Mouse (Mus musculus) hindbrain, embryonic 11.5 days (tissue): Measurements from ENCODE around the gene Mcm3. TPM values are rescaled to one million over a fixed set of nuclear protein-coding genes. Genes with fewer than 3 reads are reported as not detected.
"Not testable (repeated sequence)": the region's sequence is repeated elsewhere in the genome, so short reads cannot be mapped to it uniquely, and the experiment has no call there.

Source experiments
- ATAC-seq: fragments of 200-750 bp; cut with Nextera tagmentation; 2 replicates; pipeline ENCODE4 v1.8.0; 2017; ENCODE audit warnings: mild to moderate bottlenecking, moderate TSS enrichment, moderate library complexity; ENCODE audit not compliant: low FRiP score
- DNase-seq: peaks from one replicate; pipeline ENCODE4 v3.0.0-alpha.2; 2015; ENCODE audit warnings: low spot score
- H3K27ac ChIP-seq: fragments of 300-500 bp; sonication (generic); 2 replicates; pipeline ENCODE4 v1.5.1; 2014; ENCODE audit warnings: mild to moderate bottlenecking, low read depth, low read length
- H3K27me3 ChIP-seq: fragments of 300-500 bp; sonication (generic); 2 replicates; pipeline ENCODE4 v1.6.1; 2014; ENCODE audit warnings: mild to moderate bottlenecking, low read length, moderate library complexity, mixed read lengths; ENCODE audit not compliant: control insufficient read depth, insufficient read depth
- H3K36me3 ChIP-seq: fragments of 300-500 bp; sonication (generic); 2 replicates; pipeline ENCODE4 v1.6.1; 2014; ENCODE audit warnings: mild to moderate bottlenecking, low read length, moderate library complexity, mixed read lengths; ENCODE audit not compliant: control insufficient read depth, insufficient read depth
- H3K4me1 ChIP-seq: fragments of 300-500 bp; sonication (generic); replicated peaks from 2 replicates; pipeline ENCODE4 v1.6.1; 2014; ENCODE audit warnings: low read length, mixed read lengths; ENCODE audit not compliant: control insufficient read depth, insufficient read depth
- H3K4me2 ChIP-seq: fragments of 300-500 bp; sonication (generic); replicated peaks from 2 replicates; pipeline ENCODE4 v1.6.1; 2014; ENCODE audit warnings: mild to moderate bottlenecking, low read depth, low read length
- H3K4me3 ChIP-seq: fragments of 300-500 bp; sonication (generic); 2 replicates; pipeline ENCODE4 v1.5.1; 2014; ENCODE audit warnings: low read depth, low read length
- H3K9ac ChIP-seq: fragments of 300-500 bp; sonication (generic); 2 replicates; pipeline ENCODE4 v1.6.1; 2014; ENCODE audit warnings: low read depth, low read length
- H3K9me3 ChIP-seq: fragments of 300-500 bp; sonication (generic); 2 replicates; pipeline ENCODE4 v1.6.1; 2016; ENCODE audit warnings: low read length; ENCODE audit not compliant: control insufficient read depth
- WGBS: fragments of 180-500 bp; shearing (Covaris S2); extraction: QIAGEN DNeasy Blood & Tissue Kit; methylation state at CpG from one replicate; pipeline ENCODE4 v1.1.7; 2014; 5-methylcytosine and 5-hydroxymethylcytosine counted together
- polyA plus RNA-seq: library from polyadenylated mRNA; unstranded; fragments of >200 nt; fragmentation: Nextera tagmentation; extraction: Ambion mirVana; gene quantifications from 2 replicates; pipeline ENCODE4 v1.2.1, GENCODE M21; 2014

Gene Mcm3
- polyA plus RNA-seq, 1 experiment from 2014 or later: 152 TPM

DNA sequence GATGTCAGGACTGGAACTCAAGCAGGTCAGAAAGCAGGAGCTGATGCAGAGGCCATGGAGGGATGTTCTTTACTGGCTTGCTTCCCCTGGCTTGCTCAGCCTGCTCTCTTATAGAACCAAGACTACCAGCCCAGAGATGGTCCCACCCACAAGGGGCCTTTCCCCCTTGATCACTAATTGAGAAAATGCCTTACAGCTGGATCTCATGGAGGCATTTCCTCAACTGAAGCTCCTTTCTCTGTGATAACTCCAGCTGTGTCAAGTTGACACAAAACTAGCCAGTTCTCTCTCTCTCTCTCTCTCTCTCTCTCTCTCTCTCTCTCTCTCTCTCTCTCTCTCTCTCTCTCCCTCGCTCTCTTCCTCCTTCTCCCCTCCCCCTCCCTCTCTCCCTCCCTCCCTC, 29.6 kb downstream of the Mcm3 start, which contains the start of gene Il17f:
Il17f (minus strand) TSS at position 101 of the 400 bp plus-strand sequence.
- H3K4me2 ChIP-seq, H3K4me1 ChIP-seq, DNase-seq, H3K9ac ChIP-seq, ATAC-seq, H3K27ac ChIP-seq, H3K4me3 ChIP-seq, H3K9me3 ChIP-seq, H3K36me3 ChIP-seq, H3K27me3 ChIP-seq: not testable (repeated sequence)
- 80% methylated on average over 1 of the region's 1 CpGs for WGBS

DNA sequence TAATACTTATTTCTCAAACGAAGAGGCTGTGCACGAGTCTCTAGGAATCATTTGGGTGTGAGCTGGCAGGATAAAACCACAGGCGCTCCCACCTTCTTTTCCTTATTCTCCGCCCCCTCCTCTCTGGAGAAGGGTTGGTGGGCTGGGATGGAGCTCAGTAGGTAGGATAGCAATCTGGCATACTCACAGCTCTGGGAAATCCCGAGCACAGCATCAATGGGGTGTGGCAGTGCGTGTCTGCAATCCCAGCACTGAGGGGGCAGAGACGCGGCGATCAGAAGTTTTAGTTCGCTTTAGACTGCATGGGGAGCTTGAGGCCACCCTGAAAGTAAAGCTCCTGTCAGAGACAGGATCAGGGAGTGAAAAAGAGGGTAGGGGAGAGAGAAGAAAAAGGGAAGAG, 31.7 kb downstream of the Mcm3 start:
- Histone ChIP-seq H3K27ac (no peak overlapping the region), H3K4me3 (no peak overlapping the region), H3K4me1 (no peaks in the 10 kb centered on the region), H3K9ac (no peak overlapping the region), H3K9me3 (no peaks in the 10 kb centered on the region), H3K27me3 (no peaks in the 10 kb centered on the region), H3K36me3 (no peaks in the 10 kb centered on the region), H3K4me2 (no peak overlapping the region)
- 46% methylated on average over 10 of the region's 10 CpGs for WGBS
- DNase-seq: no peak
- ATAC-seq: no peak

DNA sequence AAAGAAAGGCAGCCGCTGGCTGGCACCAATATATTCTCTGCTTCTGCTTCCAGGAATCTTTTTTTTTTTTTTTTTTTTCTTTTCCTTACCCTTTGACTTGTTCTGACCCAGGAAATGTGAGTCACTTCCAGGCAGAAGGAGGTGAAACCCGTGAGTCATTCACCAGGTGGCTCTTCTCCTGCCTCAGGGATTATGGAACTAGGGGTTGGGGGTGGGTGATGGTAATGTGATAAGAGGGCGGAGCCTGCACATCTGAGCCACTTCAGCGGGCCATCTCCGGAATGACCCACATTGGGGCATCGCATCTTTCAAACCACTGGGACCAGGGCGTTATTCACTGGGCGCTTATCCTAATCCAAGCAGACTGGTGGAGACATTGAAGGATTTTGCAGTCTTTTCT, 33.1 kb downstream of the Mcm3 start:
- no peaks in the 10 kb centered on the region for H3K36me3 ChIP-seq
- WGBS: 50% methylated on average over 8 of the region's 8 CpGs
- no peak overlapping the region for H3K9ac ChIP-seq
- ATAC-seq: no peak
- no peak for DNase-seq
- H3K27me3 ChIP-seq: no peaks in the 10 kb centered on the region
- H3K4me3 ChIP-seq: no peak overlapping the region
- no peak overlapping the region for H3K4me2 ChIP-seq
- no peaks in the 10 kb centered on the region for H3K4me1 ChIP-seq
- H3K9me3 ChIP-seq: no peaks in the 10 kb centered on the region
- no peak overlapping the region for H3K27ac ChIP-seq

DNA sequence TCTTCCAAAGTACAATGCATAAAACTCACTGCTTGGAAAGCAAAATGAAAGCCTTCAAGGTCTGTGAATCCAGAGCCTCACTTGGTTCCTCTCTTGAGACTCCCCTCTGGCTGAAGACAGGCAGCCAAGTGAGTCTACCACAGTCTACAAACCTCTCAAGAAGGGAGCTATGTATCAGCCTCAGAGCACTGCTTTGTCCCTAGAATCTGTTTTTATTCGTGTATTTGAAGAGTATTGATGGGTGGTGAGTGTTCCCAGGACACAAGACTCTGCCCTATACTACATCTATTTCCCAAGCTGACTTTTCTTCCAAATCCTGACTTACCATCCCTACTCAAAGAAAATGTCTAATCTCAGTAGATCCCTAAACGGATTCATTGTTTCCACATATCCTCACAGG, 41.7 kb downstream of the Mcm3 start:
- H3K4me3 ChIP-seq: no peak overlapping the region
- DNase-seq (no peak), ATAC-seq (no peak)
- no peak overlapping the region for H3K27ac ChIP-seq
- 81% methylated on average over 2 of the region's 2 CpGs for WGBS
- no peaks in the 10 kb centered on the region for H3K36me3 ChIP-seq
- no peak overlapping the region for H3K9ac ChIP-seq
- no peaks in the 10 kb centered on the region for H3K9me3 ChIP-seq
- H3K4me2 ChIP-seq: no peak overlapping the region
- no peaks in the 10 kb centered on the region for H3K27me3 ChIP-seq
- no peaks in the 10 kb centered on the region for H3K4me1 ChIP-seq

DNA sequence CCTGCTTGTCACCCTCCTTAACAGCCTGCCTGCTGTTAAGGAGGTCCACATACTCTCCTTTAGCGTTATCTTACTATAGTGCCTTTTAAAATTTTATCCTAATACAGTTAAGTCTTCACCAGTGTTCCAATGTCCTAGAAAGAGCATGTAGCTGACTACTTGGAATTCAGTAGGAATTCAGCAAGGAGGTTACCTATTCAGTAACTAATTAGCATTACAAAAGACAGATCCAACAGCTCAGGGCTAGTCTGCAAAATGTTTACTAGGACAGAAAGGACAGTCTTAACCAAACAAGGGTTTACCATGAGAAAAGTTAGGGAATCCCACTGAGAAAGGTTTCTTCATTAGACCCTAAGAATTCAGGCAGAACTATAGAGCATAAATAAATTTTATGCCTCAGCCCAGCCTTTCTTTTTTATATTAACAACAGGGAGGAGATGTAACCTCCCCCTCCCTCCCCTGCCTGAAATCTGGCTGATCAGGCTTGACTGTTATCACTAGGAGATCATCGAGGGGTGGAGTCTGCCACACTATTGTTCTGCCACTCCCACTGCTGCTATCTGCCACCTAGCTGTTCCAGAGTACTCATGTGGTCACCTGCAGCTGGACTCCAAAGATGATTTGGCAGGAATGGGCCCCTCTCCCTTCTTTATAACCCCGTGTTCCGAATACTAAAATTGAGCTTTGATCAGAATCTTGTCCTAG, 45.9 kb downstream of the Mcm3 start:
- 89% methylated on average over 4 of the region's 4 CpGs for WGBS
- H3K27ac ChIP-seq, H3K36me3 ChIP-seq, H3K4me1 ChIP-seq, H3K9ac ChIP-seq, H3K4me3 ChIP-seq, H3K4me2 ChIP-seq, DNase-seq, ATAC-seq, H3K9me3 ChIP-seq, H3K27me3 ChIP-seq: not testable (repeated sequence)

DNA sequence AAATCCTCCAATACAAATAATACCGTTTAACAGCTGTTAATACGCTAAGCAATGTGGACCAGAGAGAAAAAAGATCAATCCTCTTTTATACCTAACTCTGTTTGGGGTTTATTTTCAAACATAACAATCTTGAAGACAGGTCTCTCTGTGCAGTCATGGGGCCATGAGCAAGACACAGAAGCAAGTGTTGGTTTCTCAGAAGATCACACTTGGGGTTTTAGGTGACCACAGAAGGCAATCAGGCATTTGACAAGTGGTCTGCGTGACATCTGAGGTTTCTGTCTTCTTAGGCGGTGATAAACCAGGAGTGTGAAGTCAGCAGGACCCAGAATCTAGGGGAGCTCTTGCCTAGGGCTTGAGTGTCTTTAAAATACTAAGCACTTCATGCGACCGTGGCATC, 53.6 kb downstream of the Mcm3 start:
- Histone ChIP-seq H3K9ac (no peak overlapping the region), H3K4me1 (no peaks in the 10 kb centered on the region), H3K36me3 (no peaks in the 10 kb centered on the region), H3K9me3 (no peaks in the 10 kb centered on the region), H3K4me3 (no peak overlapping the region), H3K4me2 (no peak overlapping the region), H3K27ac (no peak overlapping the region), H3K27me3 (no peaks in the 10 kb centered on the region)
- ATAC-seq (no peak), DNase-seq (no peak)
- WGBS: 88% methylated on average over 6 of the region's 6 CpGs

DNA sequence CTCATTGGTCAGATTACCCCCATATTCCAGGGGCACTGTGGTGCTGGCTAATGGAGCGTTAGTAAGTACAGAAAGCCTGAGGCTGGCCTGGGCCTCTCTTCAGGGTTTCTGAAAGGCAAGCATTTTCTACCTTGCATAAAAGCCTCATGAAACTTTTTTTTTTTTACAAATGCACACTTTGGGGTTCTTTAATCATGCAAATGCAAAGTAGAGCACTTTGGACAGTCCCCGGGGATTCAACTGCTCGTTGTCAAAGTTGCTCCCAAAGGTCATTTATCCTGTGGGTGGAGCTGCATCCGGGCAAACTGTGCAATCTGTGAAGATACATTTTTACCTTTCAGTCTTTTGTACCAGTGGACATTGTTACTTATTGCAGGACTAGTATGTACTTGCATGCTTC, 58.7 kb downstream of the Mcm3 start:
- H3K9me3 ChIP-seq: no peaks in the 10 kb centered on the region
- H3K4me2 ChIP-seq: no peak overlapping the region
- H3K4me1 ChIP-seq: no peaks in the 10 kb centered on the region
- DNase-seq: no peak
- H3K4me3 ChIP-seq: no peak overlapping the region
- H3K36me3 ChIP-seq: no peaks in the 10 kb centered on the region
- WGBS: 52% methylated on average over 4 of the region's 4 CpGs
- no peak for ATAC-seq
- no peak overlapping the region for H3K27ac ChIP-seq
- no peak overlapping the region for H3K9ac ChIP-seq
- no peaks in the 10 kb centered on the region for H3K27me3 ChIP-seq

DNA sequence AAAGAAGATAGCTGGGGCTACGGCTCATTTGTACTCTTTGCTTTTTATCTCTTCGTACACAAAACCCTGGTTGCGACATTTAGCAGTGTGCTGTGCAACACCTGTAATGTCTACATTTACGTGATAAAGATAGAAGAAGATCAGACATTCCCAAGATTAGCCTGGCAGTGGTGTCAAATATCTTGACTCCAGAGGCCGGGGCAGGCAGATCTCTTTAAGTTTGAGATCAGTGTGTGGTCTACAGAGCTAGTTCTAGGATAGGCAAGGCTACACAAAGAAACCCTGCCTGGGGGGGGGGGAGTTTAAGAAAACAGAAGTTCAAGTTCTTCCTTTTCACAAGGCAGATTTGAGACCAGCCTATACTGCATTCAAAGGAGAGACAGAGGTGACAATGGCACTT, 59.8 kb downstream of the Mcm3 start:
- Histone ChIP-seq H3K9ac (no peak overlapping the region), H3K4me1 (no peaks in the 10 kb centered on the region), H3K4me3 (no peak overlapping the region), H3K27ac (no peak overlapping the region), H3K36me3 (no peaks in the 10 kb centered on the region), H3K9me3 (no peaks in the 10 kb centered on the region), H3K4me2 (no peak overlapping the region), H3K27me3 (no peaks in the 10 kb centered on the region)
- 90% methylated on average over 5 of the region's 5 CpGs for WGBS
- DNase-seq: no peak
- ATAC-seq: no peak

DNA sequence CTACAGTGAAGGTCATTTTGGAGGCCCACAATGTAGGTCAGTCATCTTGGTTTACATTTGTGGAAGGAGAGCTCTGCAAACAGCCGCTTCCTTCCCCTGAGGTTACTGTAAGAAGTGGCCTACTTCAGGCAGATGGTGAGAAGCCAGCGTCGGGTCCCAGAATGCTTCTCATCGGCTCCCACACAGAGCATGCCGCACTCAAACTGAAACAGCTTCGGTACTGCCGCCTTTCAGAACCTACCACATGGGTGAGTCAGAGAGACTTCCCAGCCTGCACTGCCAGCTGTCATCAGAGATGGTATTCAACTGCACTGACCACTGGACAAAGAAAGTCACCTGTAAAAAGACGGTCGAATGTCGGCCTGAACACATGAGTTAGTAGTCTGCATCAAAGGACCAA, 60.3 kb downstream of the Mcm3 start:
- 89% methylated on average over 10 of the region's 10 CpGs for WGBS
- ATAC-seq (no peak), DNase-seq (no peak)
- H3K36me3 ChIP-seq: no peaks in the 10 kb centered on the region
- no peaks in the 10 kb centered on the region for H3K9me3 ChIP-seq
- H3K4me3 ChIP-seq: no peak overlapping the region
- H3K27me3 ChIP-seq: no peaks in the 10 kb centered on the region
- H3K27ac ChIP-seq: no peak overlapping the region
- no peak overlapping the region for H3K9ac ChIP-seq
- H3K4me2 ChIP-seq: no peak overlapping the region
- H3K4me1 ChIP-seq: no peaks in the 10 kb centered on the region
